Mouse (Mus musculus): ENCODE measurements around the gene Fpr3. TPM values are rescaled to one million over a fixed set of nuclear protein-coding genes. Genes with fewer than 3 reads are reported as not detected.

Gene Fpr3
- total RNA-seq, 2 experiments from 2014 or later, result not detected

Other genes with a start within 250 kb of the Fpr3 start
- gene Vmn2r90, start 184.1 kb upstream of the Fpr3 start, total RNA-seq (2021), result not detected
- gene Spaca6, start 60.7 kb upstream of the Fpr3 start, total RNA-seq (2021), result 10 to 100 TPM; 80.5 to 82.2 TPM
- under 1 TPM; 0.20 to 0.64 TPM for gene Has1, start 32.6 kb upstream of the Fpr3 start, total RNA-seq (2021)
- not detected for gene Fpr1, start 3.9 kb upstream of the Fpr3 start, total RNA-seq (2021)
- gene Fpr2, start within 50 bp of the Fpr3 start, total RNA-seq (2021), result not detected
- not detected for gene Fpr-rs4, start 133.9 kb downstream of the Fpr3 start, total RNA-seq (2021)
- under 1 TPM; 0.04 to 0.12 TPM for gene Vmn2r124, start 161.6 kb downstream of the Fpr3 start, total RNA-seq (2021)
- gene Vmn2r91, start 197.2 kb downstream of the Fpr3 start, total RNA-seq (2021), result not detected

All from left cerebral cortex, postnatal 10 days (tissue).